Mouse (Mus musculus) bone marrow, adult 2 months (tissue): ENCODE measurements around the gene Inpp4b.

Experiments
- CTCF ChIP-seq: fragments of 200-500 bp; IDR thresholded peaks from 2 replicates; pipeline ENCODE4 v1.5.1; 2011; ENCODE audit warnings: low read length, control low read depth; ENCODE audit not compliant: control insufficient read depth, insufficient read depth
- POLR2A ChIP-seq: fragments of 200-500 bp; IDR thresholded peaks from 2 replicates; pipeline ENCODE4 v1.6.1; 2011; ENCODE audit warnings: low read depth, mild to moderate bottlenecking, control low read depth, low read length, borderline replicate concordance; ENCODE audit not compliant: control insufficient read depth

DNA sequence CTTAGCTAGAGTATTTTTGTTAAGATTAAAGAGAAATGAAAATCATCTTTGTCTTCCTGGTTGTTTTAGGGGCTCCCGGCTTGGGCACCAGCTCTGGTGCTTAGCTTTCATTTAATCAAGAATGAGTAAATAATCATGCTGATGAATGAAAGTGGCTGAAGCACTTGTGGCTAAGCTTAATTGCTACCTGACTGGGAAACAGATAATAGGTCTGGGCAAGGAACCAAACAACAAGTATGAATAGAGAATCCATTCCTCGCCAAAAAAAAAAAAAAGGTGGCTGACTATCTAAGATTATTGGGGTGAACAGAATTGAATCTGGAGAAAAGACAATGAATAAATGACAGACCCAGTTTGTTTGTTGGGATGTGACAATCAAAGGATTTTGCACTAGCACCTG, 663.1 kb downstream of the Inpp4b start:
- TF ChIP-seq CTCF = no peak
- no peak for TF ChIP-seq POLR2A
